Mouse (Mus musculus): Measurements from ENCODE around the gene Rit1. TPM values are rescaled to one million over a fixed set of nuclear protein-coding genes. Genes with fewer than 3 reads are reported as not detected.

Rit1 gene
- polyA plus RNA-seq (2016; fragmentation: Nextera tagmentation; extraction: Ambion mirVana): 38.2 and 40.9 TPM in 2 replicates

DNA sequence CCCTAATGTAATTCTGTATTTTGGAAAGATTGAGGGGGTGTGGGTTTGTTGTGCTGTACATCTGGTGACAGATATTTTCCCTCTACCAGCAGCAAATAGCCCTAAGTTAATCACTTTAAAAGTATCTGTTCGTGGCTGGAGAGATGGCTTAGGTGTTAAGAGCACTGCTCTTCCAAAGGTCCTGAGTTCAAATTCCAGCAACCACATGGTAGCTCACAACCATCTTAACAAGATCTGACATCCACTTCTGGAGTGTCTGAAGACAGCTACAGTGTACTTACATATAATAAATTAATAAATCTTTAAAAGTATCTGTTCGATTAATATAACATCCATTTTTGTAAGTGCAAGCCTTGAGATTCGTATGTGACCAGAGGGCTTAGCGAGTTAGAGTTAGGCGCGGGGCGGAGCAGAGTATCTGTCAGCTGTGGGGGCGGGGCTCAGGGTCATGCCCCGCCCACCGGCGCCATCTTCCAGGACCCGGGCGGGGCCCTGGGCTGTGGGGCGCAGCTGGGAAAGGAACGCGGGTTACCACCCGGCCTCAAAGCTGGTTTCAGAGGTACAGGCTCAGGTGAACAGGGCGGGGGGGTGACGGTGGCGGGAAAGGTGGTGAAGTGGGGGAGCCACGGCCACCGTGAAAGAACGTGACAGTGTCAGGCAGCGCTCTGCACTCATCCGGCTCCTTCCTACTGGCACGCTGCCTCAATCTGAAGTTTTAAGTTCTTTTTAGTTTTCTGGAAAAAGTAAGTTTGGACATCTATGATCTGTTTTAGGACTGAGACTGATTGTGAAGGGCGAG, at the start of gene Rit1:
Gene Rit1, plus strand, starts transcription at position 440 of the 799 bp plus-strand sequence.
- Histone ChIP-seq H3K36me3 (replicated peaks) (peaks cover 50% of the 10 kb centered on the region), H3K27me3 (no peaks in the 10 kb centered on the region), H3K9ac (peak within 1 kb of the TSS; percentile 68), H3K4me2 (peak within 1 kb of the TSS; percentile 79), H3K4me3 (replicated peaks) (peak within 1 kb of the TSS; percentile 80), H3K9me3 (no peaks in the 10 kb centered on the region), H3K27ac (peak within 1 kb of the TSS; percentile 71), H3K4me1 (peaks cover 13% of the 10 kb centered on the region)
- 3% methylated on average over 27 of the region's 27 CpGs for WGBS
- ATAC-seq (ENCODE audit: low FRiP score): peak; percentile 95

DNA sequence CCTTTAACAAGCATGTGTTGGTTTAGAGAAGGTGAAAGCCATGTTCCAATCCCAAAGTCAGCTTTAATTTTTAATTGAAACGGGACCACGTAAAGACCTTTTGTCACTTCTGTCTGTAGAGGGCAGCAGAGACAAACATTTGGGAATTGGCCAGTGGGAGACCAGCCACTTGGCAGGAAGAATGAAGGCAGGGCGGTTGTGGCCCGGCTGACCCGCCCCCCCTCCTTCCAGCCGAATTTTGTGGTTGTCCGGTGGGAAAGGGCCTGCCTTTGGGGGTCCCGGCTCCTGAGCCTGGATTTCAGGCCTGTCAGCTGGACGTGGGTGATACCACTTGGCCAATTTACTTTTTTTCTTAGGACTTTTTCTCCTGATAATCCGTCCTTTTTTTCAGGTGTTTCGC, 39.2 kb upstream of the Rit1 start:
- H3K27ac ChIP-seq: no peak overlapping the region
- 10% methylated on average over 11 of the region's 11 CpGs for WGBS
- no peaks in the 10 kb centered on the region for H3K4me1 ChIP-seq
- peak; percentile 63 for ATAC-seq (ENCODE audit: low FRiP score)
- H3K4me3 ChIP-seq (replicated peaks): peak overlapping the region; percentile 26
- H3K9me3 ChIP-seq: no peaks in the 10 kb centered on the region
- H3K4me2 ChIP-seq: peak overlapping the region; percentile 52
- H3K27me3 ChIP-seq: no peaks in the 10 kb centered on the region
- H3K9ac ChIP-seq: peak overlapping the region; percentile 48
- H3K36me3 ChIP-seq (replicated peaks): no peaks in the 10 kb centered on the region

DNA sequence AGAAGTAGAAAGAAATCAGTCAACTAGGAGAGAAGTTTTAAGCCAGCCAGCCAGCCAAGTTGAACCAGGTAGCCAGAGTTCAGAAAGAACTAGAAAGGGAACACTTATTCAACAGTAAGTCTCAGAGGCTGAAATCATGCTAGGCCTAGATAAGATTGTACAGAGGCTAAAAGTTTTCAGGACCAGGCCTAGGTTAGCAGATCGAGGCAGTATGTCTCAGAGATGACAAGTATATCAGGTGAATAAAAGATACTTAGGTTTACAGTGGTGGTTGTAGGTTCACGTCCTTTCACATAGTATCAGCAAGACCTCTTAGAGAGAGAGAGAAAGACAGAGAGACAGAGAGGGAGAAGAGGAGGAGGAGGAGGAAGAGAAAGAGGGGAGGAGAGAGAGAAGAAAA, 32.8 kb upstream of the Rit1 start:
- no peak overlapping the region for H3K9ac ChIP-seq
- no peak overlapping the region for H3K4me2 ChIP-seq
- H3K4me3 ChIP-seq (replicated peaks): no peak overlapping the region
- no peaks in the 10 kb centered on the region for H3K9me3 ChIP-seq
- H3K27ac ChIP-seq: no peak overlapping the region
- peaks cover 16% of the 10 kb centered on the region for H3K4me1 ChIP-seq
- H3K36me3 ChIP-seq (replicated peaks): peaks cover 17% of the 10 kb centered on the region
- ATAC-seq (ENCODE audit: low FRiP score): no peak
- WGBS: 90% methylated on average over 2 of the region's 2 CpGs
- no peaks in the 10 kb centered on the region for H3K27me3 ChIP-seq

DNA sequence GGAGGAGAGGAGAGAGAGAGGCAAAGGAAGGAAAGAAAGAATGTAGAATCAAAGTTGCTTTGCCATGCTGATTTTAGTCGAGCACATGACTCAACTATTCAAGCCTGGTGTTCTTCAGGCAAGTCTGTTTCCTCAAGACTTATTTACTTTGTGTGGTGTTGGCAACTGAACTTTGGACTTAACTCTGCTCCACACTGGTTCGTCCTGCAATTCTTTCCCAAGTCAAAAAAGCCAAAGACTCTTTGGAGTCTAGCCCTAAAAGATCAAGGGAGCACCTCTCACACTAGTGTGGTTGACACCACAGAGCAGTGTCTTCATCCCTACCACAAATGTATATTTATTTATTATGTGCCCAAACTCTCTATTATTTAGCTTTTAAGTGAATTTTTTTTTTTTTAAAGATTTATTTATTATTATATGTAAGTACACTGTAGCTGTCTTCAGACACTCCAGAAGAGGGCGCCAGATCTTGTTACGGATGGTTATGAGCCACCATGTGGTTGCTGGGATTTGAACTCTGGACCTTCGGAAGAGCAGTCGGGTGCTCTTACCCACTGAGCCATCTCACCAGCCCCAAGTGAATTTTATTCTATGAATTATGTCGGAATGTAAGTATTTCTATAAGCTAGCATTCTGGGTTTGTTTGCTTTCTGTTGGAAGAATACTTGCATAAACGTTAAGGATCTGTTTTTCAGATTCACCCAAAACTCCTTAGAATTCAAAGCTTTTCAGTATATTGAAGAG, 32.2 kb upstream of the Rit1 start:
- Histone ChIP-seq H3K4me1 (peaks cover 16% of the 10 kb centered on the region), H3K4me3 (replicated peaks) (peak overlapping the region; percentile 97), H3K27ac (no peak overlapping the region), H3K4me2 (peak overlapping the region; percentile 63), H3K36me3 (replicated peaks) (peaks cover 23% of the 10 kb centered on the region), H3K9me3 (no peaks in the 10 kb centered on the region), H3K27me3 (no peaks in the 10 kb centered on the region), H3K9ac (peak overlapping the region; percentile 97; the same call in 1 of the 2 replicates)
- WGBS: 61% methylated on average over 8 of the region's 8 CpGs
- ATAC-seq (ENCODE audit: low FRiP score): no peak

DNA sequence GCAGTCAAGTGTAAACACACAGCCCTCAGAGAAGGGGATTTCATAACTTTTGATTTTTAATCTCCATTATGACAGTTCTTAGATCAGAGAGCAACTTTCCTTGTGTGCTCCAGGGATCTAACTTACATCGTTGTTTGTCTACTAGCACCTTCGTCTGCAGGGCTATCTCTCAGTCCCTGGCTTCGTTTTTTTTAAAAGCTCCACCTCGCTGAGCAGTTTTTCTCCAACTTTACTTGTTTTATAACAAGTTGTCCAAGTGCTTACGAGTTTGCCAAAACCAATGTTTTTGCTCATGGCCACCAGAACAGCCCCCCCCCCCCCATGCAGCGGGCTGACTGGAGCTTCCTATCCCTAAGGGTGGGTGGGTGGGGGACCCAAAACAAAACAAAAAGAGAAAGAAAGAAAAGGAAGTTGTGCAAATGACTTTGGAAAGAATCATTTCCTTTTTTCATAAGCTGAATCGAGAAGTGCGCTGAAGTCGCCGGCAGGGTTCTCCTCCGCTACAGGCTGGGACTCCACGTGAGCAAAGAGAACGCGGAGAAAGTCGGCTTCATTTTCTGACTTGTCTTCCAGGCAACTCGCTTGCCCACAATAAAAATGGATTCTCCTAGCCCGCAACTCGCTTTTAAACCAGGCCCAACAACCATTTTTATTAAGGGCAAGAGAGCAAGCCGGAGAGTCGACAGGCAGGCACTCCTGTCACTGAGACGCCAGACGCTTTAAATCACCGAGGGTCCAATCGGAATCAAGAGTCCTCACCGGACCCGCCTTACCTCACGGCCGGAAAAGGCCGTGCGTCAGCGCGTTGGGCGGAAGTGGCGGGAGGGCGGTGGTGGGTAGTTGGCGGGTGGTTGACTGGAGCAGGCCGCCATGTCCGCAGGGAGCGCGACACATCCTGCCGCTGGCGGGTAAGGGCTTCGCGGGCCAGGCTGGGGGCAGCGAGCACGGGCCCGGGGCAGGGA, 31.4 kb upstream of the Rit1 start, which contains the start of gene Khdc4:
Gene Khdc4, plus strand, starts transcription at position 824 of the 962 bp plus-strand sequence.
- Histone ChIP-seq H3K4me1 (peaks cover 16% of the 10 kb centered on the region), H3K4me2 (peak within 1 kb of the TSS; percentile 91), H3K27me3 (no peaks in the 10 kb centered on the region), H3K4me3 (replicated peaks) (peak within 1 kb of the TSS; percentile 97), H3K9ac (peak within 1 kb of the TSS; percentile 97), H3K36me3 (replicated peaks) (peaks cover 31% of the 10 kb centered on the region), H3K27ac (peak within 1 kb of the TSS; percentile 97), H3K9me3 (no peaks in the 10 kb centered on the region)
- 1% methylated on average over 47 of the region's 47 CpGs for WGBS
- peak; percentile 99 for ATAC-seq (ENCODE audit: low FRiP score)

DNA sequence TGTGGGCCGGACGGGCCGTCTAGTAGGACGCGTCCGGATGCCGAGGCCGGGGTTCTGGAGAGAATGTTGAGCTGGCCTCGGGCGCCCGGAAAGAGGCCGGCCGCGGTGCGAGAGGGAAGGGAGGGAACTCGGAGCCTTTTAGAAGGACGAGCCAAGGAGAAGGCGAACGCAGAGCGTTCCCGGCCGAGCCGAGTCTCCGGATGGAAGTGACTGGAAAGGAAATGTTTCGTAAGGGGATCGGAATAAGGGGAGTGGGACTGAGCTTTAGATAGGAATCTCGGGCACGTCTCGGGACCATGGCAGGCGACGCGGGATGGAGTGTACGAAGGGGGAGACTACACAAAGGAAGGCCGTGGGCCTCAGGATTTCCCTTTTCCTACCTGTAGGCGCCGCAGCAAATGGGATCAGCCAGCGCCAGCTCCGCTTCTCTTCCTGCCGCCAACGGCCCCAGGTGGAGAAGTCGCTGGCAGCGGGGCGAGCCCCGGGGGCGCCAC, 30.6 kb upstream of the Rit1 start:
- ATAC-seq (ENCODE audit: low FRiP score): peak; percentile 77
- H3K4me2 ChIP-seq: peak overlapping the region; percentile 91
- WGBS: under 1% methylated on average over 45 of the region's 45 CpGs

DNA sequence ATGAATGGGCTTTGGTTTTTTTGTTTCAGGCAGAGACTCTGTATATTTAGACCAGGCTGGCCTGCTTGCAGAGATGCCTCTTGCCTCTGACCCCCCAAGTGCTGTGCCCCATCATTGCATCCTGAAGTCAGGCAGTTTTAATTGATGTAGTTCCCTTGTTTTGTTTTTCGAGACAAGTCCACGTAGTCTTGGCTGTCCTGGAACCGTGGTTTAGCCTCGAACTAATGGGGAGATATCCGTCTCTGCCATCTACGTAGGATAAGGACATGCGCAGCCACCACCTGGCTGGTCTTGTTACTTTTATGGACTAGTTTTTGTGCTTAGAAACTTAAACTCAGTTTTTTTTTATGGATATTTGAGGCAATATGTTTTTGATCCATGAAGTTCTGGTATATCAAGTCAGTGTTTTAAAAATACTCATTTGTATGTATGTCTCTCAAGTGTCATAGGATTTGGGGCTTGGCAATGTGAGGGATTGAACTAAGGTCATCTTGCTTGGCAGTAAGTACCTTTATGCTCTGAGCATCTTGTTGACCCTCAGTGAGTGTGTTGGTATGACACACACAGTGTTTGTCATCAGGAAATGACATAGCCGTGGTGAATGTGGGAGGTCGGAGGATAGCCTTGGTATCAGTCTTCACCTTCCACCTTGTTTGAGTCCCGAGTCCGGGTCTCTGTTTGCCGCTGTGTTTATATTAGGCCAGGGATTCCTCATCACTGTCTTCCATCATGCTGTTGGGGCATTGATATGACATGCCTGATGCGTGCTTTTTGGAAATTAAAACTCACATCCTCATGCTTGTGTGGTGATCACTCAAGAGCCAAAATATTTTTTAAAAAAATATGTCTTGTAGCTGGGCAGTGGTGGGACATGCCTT, 29.7 kb upstream of the Rit1 start:
- no peak for ATAC-seq (ENCODE audit: low FRiP score)
- no peaks in the 10 kb centered on the region for H3K9me3 ChIP-seq
- H3K9ac ChIP-seq: peak overlapping the region; percentile 97
- peak overlapping the region; percentile 97 for H3K27ac ChIP-seq
- no peaks in the 10 kb centered on the region for H3K27me3 ChIP-seq
- WGBS: 65% methylated on average over 13 of the region's 13 CpGs
- H3K4me1 ChIP-seq: peaks cover 16% of the 10 kb centered on the region
- H3K36me3 ChIP-seq (replicated peaks): peaks cover 48% of the 10 kb centered on the region
- peak overlapping the region; percentile 91 for H3K4me2 ChIP-seq
- H3K4me3 ChIP-seq (replicated peaks): peak overlapping the region; percentile 97

More for the DNA sequence above, 30.6 kb upstream of the Rit1 start:
- H3K27me3 ChIP-seq: no peaks in the 10 kb centered on the region
- H3K9me3 ChIP-seq: no peaks in the 10 kb centered on the region
- H3K4me3 ChIP-seq (replicated peaks): peak overlapping the region; percentile 97
- peaks cover 16% of the 10 kb centered on the region for H3K4me1 ChIP-seq
- H3K27ac ChIP-seq: peak overlapping the region; percentile 97
- H3K9ac ChIP-seq: peak overlapping the region; percentile 97
- peaks cover 39% of the 10 kb centered on the region for H3K36me3 ChIP-seq (replicated peaks)

DNA sequence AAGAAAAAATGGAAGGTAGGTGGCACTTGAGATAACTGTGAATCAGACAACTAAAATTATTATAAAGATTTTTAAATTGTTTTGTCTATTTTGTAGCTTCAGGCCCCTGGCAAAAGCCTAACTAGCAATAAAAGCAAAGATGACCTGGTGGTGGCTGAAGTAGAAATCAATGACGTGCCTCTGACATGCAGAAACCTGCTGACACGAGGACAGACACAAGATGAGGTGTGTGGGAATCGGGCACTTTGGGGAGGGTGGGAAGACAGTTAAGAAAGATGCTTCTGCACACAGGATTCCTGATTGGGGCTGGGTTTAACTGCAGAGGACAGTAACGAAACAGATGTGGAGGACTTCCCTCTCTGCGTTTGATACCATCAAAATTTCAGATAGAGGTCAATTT, 27.6 kb upstream of the Rit1 start:
- Histone ChIP-seq H3K27me3 (no peaks in the 10 kb centered on the region), H3K4me3 (replicated peaks) (no peak overlapping the region), H3K9ac (no peak overlapping the region), H3K27ac (no peak overlapping the region), H3K36me3 (replicated peaks) (peaks cover 66% of the 10 kb centered on the region), H3K9me3 (no peaks in the 10 kb centered on the region), H3K4me2 (no peak overlapping the region), H3K4me1 (peaks cover 16% of the 10 kb centered on the region)
- 92% methylated on average over 5 of the region's 5 CpGs for WGBS
- ATAC-seq (ENCODE audit: low FRiP score): no peak

DNA sequence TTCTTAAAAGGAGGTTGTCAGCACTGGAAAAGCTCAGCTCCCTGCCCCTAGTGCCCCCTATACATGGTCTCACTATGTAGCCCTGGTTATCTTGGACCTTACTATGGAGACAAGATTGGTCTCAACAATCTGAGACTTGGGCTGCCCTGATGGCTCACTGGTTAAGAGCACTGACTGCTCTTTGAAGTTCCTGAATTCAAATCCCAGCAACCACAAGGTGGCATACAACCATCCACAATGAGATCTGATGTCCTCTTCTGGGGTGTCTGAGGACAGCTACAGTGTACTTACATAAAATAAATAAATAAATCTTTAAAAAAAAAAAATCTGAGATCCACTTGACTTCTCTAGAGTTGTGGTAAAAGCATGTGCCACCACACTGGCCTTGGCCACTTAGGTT, 21.1 kb upstream of the Rit1 start:
- H3K27me3 ChIP-seq: no peaks in the 10 kb centered on the region
- H3K4me2 ChIP-seq: no peak overlapping the region
- no peaks in the 10 kb centered on the region for H3K9me3 ChIP-seq
- no peaks in the 10 kb centered on the region for H3K4me1 ChIP-seq
- no peak for ATAC-seq (ENCODE audit: low FRiP score)
- peaks cover 95% of the 10 kb centered on the region for H3K36me3 ChIP-seq (replicated peaks)
- no peak overlapping the region for H3K27ac ChIP-seq
- no peak overlapping the region for H3K4me3 ChIP-seq (replicated peaks)
- H3K9ac ChIP-seq: no peak overlapping the region

DNA sequence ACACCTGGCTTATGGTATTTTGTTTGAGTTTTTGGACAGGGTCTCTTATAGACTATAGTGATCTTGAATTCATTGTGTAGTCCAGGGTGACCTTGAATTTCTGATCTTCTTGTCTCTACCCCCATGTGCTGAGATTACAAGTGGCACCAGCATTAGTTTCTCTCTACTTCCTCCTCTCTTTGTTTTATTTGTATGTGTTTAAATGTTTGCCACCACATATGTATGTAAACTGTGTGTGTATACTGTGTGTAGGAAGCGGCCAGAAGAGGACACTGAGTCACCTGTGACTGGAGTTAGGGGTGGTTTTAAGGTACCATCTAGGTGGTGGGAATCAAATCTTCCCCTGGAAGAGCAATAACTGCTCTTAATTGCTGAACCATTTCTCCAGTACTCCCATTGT, 18.6 kb upstream of the Rit1 start:
- H3K9me3 ChIP-seq: no peaks in the 10 kb centered on the region
- no peak for ATAC-seq (ENCODE audit: low FRiP score)
- H3K9ac ChIP-seq: no peak overlapping the region
- peaks cover 94% of the 10 kb centered on the region for H3K36me3 ChIP-seq (replicated peaks)
- 88% methylated on average over 1 of the region's 1 CpGs for WGBS
- H3K4me2 ChIP-seq: no peak overlapping the region
- H3K4me1 ChIP-seq: no peaks in the 10 kb centered on the region
- no peak overlapping the region for H3K27ac ChIP-seq
- H3K27me3 ChIP-seq: no peaks in the 10 kb centered on the region
- H3K4me3 ChIP-seq (replicated peaks): no peak overlapping the region

DNA sequence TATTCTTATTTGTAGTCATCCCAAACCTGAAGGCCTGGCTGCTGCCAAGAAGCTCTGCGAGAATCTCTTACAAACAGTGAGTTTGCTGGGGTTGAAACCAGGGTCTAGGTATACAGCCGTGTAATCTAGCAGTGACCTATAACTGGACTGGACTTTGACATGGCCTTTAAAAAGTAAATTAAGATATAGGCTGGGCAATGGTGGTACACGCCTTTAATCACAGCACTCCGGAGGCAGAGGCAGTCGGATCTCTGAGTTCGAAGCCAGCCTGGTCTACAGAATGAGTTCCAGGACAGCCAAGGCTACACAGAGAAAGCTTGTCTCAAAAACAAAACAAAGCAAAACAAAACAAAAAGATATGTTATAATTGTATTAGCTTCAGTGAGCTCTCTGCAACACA, 17.8 kb upstream of the Rit1 start:
- H3K4me3 ChIP-seq (replicated peaks): no peak overlapping the region
- peaks cover 95% of the 10 kb centered on the region for H3K36me3 ChIP-seq (replicated peaks)
- no peaks in the 10 kb centered on the region for H3K27me3 ChIP-seq
- no peak overlapping the region for H3K4me2 ChIP-seq
- H3K27ac ChIP-seq: no peak overlapping the region
- H3K9ac ChIP-seq: no peak overlapping the region
- WGBS: 94% methylated on average over 6 of the region's 6 CpGs
- H3K9me3 ChIP-seq: no peaks in the 10 kb centered on the region
- H3K4me1 ChIP-seq: no peaks in the 10 kb centered on the region
- ATAC-seq (ENCODE audit: low FRiP score): no peak
